Mouse (Mus musculus): ENCODE results near the gene Yipf3. TPM values are rescaled to one million over a fixed set of nuclear protein-coding genes. Genes with fewer than 3 reads are reported as not detected.

Yipf3 gene
- polyA plus RNA-seq, 2 experiments: 92.5 to 142 TPM

GRCm38 (mm10) chr17:46275034-46275433, 27.2 kb downstream of the Yipf3 start:
- WGBS: 74% methylated on average over 6 of the region's 6 CpGs

GRCm38 (mm10) chr17:46275506-46275905, 27.6 kb downstream of the Yipf3 start:
- no peak for ATAC-seq (ENCODE audit: low FRiP score, low read depth)
- TF ChIP-seq POLR2A (IDR thresholded peaks at IDR 0.05; ENCODE audit: borderline replicate concordance, extremely low read depth, insufficient read depth, insufficient read length): no peak
- Histone ChIP-seq H3K27me3 (ENCODE audit: control insufficient read depth, insufficient read depth, low read length) (no peaks in the 10 kb centered on the region), H3K27ac (replicated peaks; ENCODE audit: low read depth, low read length) (no peak overlapping the region), H3K36me3 (ENCODE audit: control insufficient read depth, insufficient read depth, low read length) (peaks cover 68% of the 10 kb centered on the region), H3K4me1 (ENCODE audit: control insufficient read depth, insufficient read depth, low read length) (peaks cover 21% of the 10 kb centered on the region), H3K9me3 (ENCODE audit: control insufficient read depth, low read length) (no peaks in the 10 kb centered on the region), H3K9ac (ENCODE audit: low read depth, low read length, severe bottlenecking) (no peak overlapping the region), H3K4me2 (replicated peaks; ENCODE audit: low read depth, low read length, severe bottlenecking) (no peak overlapping the region), H3K4me3 (replicated peaks; ENCODE audit: low read length) (no peak overlapping the region)
- DNase-seq (ENCODE audit: low spot score): no peak
- 93% methylated on average over 10 of the region's 10 CpGs for whole genome bisulfite sequencing

More at GRCm38 (mm10) chr17:46275034-46275433, 27.2 kb downstream of the Yipf3 start:
- Histone ChIP-seq H3K27ac (replicated peaks; ENCODE audit: low read depth, low read length) (no peak overlapping the region), H3K27me3 (ENCODE audit: control insufficient read depth, insufficient read depth, low read length) (no peaks in the 10 kb centered on the region), H3K4me1 (ENCODE audit: control insufficient read depth, insufficient read depth, low read length) (peaks cover 21% of the 10 kb centered on the region), H3K9me3 (ENCODE audit: control insufficient read depth, low read length) (no peaks in the 10 kb centered on the region), H3K9ac (ENCODE audit: low read depth, low read length, severe bottlenecking) (no peak overlapping the region), H3K4me2 (replicated peaks; ENCODE audit: low read depth, low read length, severe bottlenecking) (no peak overlapping the region), H3K4me3 (replicated peaks; ENCODE audit: low read length) (no peak overlapping the region), H3K36me3 (ENCODE audit: control insufficient read depth, insufficient read depth, low read length) (peaks cover 68% of the 10 kb centered on the region)
- TF ChIP-seq POLR2A (IDR thresholded peaks at IDR 0.05; ENCODE audit: borderline replicate concordance, extremely low read depth, insufficient read depth, insufficient read length): no peak
- DNase-seq (ENCODE audit: low spot score): no peak
- ATAC-seq (ENCODE audit: low FRiP score, low read depth): no peak

GRCm38 (mm10) chr17:46277586-46277985, 29.7 kb downstream of the Yipf3 start:
- Histone ChIP-seq H3K9ac (ENCODE audit: low read depth, low read length, severe bottlenecking) (peak overlapping the region; percentile 12; the same call in 1 of the 2 replicates), H3K4me3 (replicated peaks; ENCODE audit: low read length) (no peak overlapping the region), H3K27ac (replicated peaks; ENCODE audit: low read depth, low read length) (peak overlapping the region; percentile 70), H3K9me3 (ENCODE audit: control insufficient read depth, low read length) (no peaks in the 10 kb centered on the region), H3K4me2 (replicated peaks; ENCODE audit: low read depth, low read length, severe bottlenecking) (no peak overlapping the region), H3K27me3 (ENCODE audit: control insufficient read depth, insufficient read depth, low read length) (no peaks in the 10 kb centered on the region), H3K36me3 (ENCODE audit: control insufficient read depth, insufficient read depth, low read length) (peaks cover 56% of the 10 kb centered on the region), H3K4me1 (ENCODE audit: control insufficient read depth, insufficient read depth, low read length) (peaks cover 32% of the 10 kb centered on the region)
- WGBS: 8% methylated on average over 4 of the region's 4 CpGs
- ATAC-seq (ENCODE audit: low FRiP score, low read depth): no peak
- DNase-seq (ENCODE audit: low spot score): peak; percentile 27
- no peak for TF ChIP-seq POLR2A (IDR thresholded peaks at IDR 0.05; ENCODE audit: borderline replicate concordance, extremely low read depth, insufficient read depth, insufficient read length)

- Histone ChIP-seq H3K9me3 (ENCODE audit: control insufficient read depth, low read length) (no peaks in the 10 kb centered on the region), H3K4me1 (ENCODE audit: control insufficient read depth, insufficient read depth, low read length) (peaks cover 32% of the 10 kb centered on the region), H3K4me2 (replicated peaks; ENCODE audit: low read depth, low read length, severe bottlenecking) (0 out of 2 replicates have a peak overlapping the region, but pooled peaks have one; percentile 5), H3K27ac (replicated peaks; ENCODE audit: low read depth, low read length) (peak overlapping the region; percentile 70), H3K36me3 (ENCODE audit: control insufficient read depth, insufficient read depth, low read length) (peaks cover 54% of the 10 kb centered on the region), H3K9ac (ENCODE audit: low read depth, low read length, severe bottlenecking) (no peak overlapping the region), H3K27me3 (ENCODE audit: control insufficient read depth, insufficient read depth, low read length) (no peaks in the 10 kb centered on the region), H3K4me3 (replicated peaks; ENCODE audit: low read length) (no peak overlapping the region)
- DNase-seq (ENCODE audit: low spot score) (no peak), ATAC-seq (ENCODE audit: low FRiP score, low read depth) (no peak)
- no peak for TF ChIP-seq POLR2A (IDR thresholded peaks at IDR 0.05; ENCODE audit: borderline replicate concordance, extremely low read depth, insufficient read depth, insufficient read length)
- WGBS: 61% methylated on average over 12 of the region's 12 CpGs
Measured at GRCm38 (mm10) chr17:46278011-46278765, 30.3 kb downstream of the Yipf3 start.

- Histone ChIP-seq H3K36me3 (ENCODE audit: control insufficient read depth, insufficient read depth, low read length) (peaks cover 33% of the 10 kb centered on the region), H3K4me2 (replicated peaks; ENCODE audit: low read depth, low read length, severe bottlenecking) (peak within 1 kb of the TSS; percentile 74), H3K9ac (ENCODE audit: low read depth, low read length, severe bottlenecking) (peak within 1 kb of the TSS; percentile 74), H3K4me3 (replicated peaks; ENCODE audit: low read length) (peak within 1 kb of the TSS; percentile 76), H3K4me1 (ENCODE audit: control insufficient read depth, insufficient read depth, low read length) (peaks cover 19% of the 10 kb centered on the region), H3K27me3 (ENCODE audit: control insufficient read depth, insufficient read depth, low read length) (no peaks in the 10 kb centered on the region), H3K9me3 (ENCODE audit: control insufficient read depth, low read length) (no peaks in the 10 kb centered on the region), H3K27ac (replicated peaks; ENCODE audit: low read depth, low read length) (peak within 1 kb of the TSS; percentile 96)
- under 1% methylated on average over 37 of the region's 37 CpGs for WGBS
- DNase-seq (ENCODE audit: low spot score) (peak; percentile 83), ATAC-seq (ENCODE audit: low FRiP score, low read depth) (peak; percentile 95)
- peak; percentile 86; the same call in 1 of the 2 replicates for TF ChIP-seq POLR2A (IDR thresholded peaks at IDR 0.05; ENCODE audit: borderline replicate concordance, extremely low read depth, insufficient read depth, insufficient read length)
Measured at GRCm38 (mm10) chr17:46282483-46283123, 34.7 kb downstream of the Yipf3 start, which contains the start of gene Tjap1. Tjap1 (minus strand) TSS chr17:46283026.
